Mouse (Mus musculus): ENCODE results near the gene Shq1.

DNA sequence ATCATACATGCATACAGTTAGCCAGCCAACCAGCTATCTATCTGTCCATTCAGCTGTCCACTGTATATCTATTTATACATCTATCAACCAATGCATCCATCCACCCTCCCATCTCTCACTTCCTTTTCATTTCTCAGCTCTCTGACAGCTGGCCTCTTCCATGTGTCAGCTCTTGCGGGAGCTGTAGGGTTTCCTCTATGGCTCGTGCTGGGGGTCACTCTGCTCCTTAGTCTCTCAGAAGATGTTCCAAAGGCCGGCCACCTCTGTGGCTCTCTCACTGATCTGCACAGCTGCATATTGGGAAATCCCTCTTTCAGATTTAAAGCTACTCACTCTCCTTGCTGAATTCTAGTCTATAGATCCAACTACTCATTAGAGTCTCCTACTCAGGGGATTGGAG is 148.5 kb downstream of the Shq1 start:
- TF ChIP-seq CTCF (IDR thresholded peaks at IDR 0.05; ENCODE audit: control insufficient read depth, insufficient read depth, insufficient replicate concordance, low read depth, low read length): no peak
- TF ChIP-seq POLR2A (IDR thresholded peaks at IDR 0.05; ENCODE audit: control insufficient read depth, low read depth, low read length): no peak

Data from testis, adult 2 months (tissue).